Mouse (Mus musculus) hindbrain, embryonic 16.5 days (tissue): ENCODE measurements around the gene Sod1. TPM values are rescaled to one million over a fixed set of nuclear protein-coding genes. Genes with fewer than 3 reads are reported as not detected.

Experiments used
- ATAC-seq: fragments of 200-750 bp; cut with Nextera tagmentation; 2 replicates; pipeline ENCODE4 v1.8.0; 2017; ENCODE audit warnings: moderate TSS enrichment, moderate library complexity
- H3K27ac ChIP-seq: fragments of 300-500 bp; sonication (generic); 2 replicates; pipeline ENCODE4 v1.5.1; 2014; ENCODE audit warnings: low read depth, mild to moderate bottlenecking, control low read depth, low read length, moderate library complexity
- H3K27me3 ChIP-seq: fragments of 300-500 bp; sonication (generic); replicated peaks from 2 replicates; pipeline ENCODE4 v1.6.1; 2014; ENCODE audit warnings: low read length; ENCODE audit not compliant: control insufficient read depth, insufficient read depth
- H3K36me3 ChIP-seq: fragments of 300-500 bp; sonication (generic); 2 replicates; pipeline ENCODE4 v1.6.1; 2014; ENCODE audit warnings: mild to moderate bottlenecking, low read length, moderate library complexity, mixed read lengths; ENCODE audit not compliant: control insufficient read depth, insufficient read depth
- H3K4me1 ChIP-seq: fragments of 300-500 bp; sonication (generic); 2 replicates; pipeline ENCODE4 v1.6.1; 2014; ENCODE audit warnings: low read depth, low read length; ENCODE audit not compliant: control insufficient read depth, insufficient read depth
- H3K4me2 ChIP-seq: fragments of 300-500 bp; sonication (generic); 2 replicates; pipeline ENCODE4 v1.6.1; 2014; ENCODE audit warnings: mild to moderate bottlenecking, low read length, control low read depth, moderate library complexity
- H3K4me3 ChIP-seq: fragments of 300-500 bp; sonication (generic); 2 replicates; pipeline ENCODE4 v1.5.1; 2014; ENCODE audit warnings: mild to moderate bottlenecking, low read length, control low read depth, moderate library complexity
- H3K9ac ChIP-seq: fragments of 300-500 bp; sonication (generic); 2 replicates; pipeline ENCODE4 v1.6.1; 2014; ENCODE audit warnings: low read depth, mild to moderate bottlenecking, control low read depth, low read length, moderate library complexity
- H3K9me3 ChIP-seq: fragments of 300-500 bp; sonication (generic); 2 replicates; pipeline ENCODE4 v1.6.1; 2014; ENCODE audit warnings: mild to moderate bottlenecking, low read length, moderate library complexity; ENCODE audit not compliant: control insufficient read depth
- WGBS: fragments of 180-500 bp; shearing (Covaris S2); extraction: QIAGEN DNeasy Blood & Tissue Kit; methylation state at CpG from one replicate; pipeline ENCODE4 v1.1.7; 2014; 5-methylcytosine and 5-hydroxymethylcytosine counted together
- polyA plus RNA-seq: library from polyadenylated mRNA; unstranded; fragments of >200 nt; fragmentation: Nextera tagmentation; extraction: Ambion mirVana; gene quantifications from 2 replicates; pipeline ENCODE4 v1.2.1, GENCODE M21; 2015

Sod1 gene
- polyA plus RNA-seq, 1 experiment from 2014 or later: 942 TPM

DNA sequence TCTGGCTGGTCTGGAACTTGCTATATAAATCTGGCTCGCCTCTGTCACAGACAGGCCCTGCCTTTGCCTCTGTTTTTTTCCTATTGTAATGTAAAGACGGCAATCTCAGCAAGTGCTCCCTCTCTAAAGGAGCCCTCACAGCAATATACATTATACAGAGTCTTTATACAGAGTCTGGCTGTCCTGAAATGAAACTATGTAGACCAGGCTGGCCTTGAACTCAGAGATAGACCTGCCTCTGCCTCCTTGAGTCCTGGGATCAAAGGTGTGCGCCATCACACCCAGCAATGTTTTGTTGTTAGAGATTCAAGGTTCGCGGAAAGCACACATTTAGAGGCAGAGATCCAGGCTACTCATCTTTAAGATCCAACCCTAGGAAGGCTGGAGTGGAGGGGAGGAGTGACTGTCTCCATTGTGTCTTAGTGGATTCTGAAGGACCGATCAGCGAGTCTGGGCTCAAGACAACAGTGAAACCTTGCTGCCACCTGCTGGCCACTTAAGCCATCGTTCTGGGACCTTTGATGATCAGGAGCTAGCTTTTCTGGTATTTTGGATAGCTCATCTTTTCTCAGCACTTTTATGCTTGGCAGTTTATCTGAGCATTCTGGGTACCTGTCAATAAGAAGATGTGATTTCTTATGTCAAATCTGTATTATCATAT, 34.5 kb upstream of the Sod1 start:
- H3K4me2 ChIP-seq: no peak overlapping the region
- no peak overlapping the region for H3K9ac ChIP-seq
- ATAC-seq: peak; percentile 79
- no peaks in the 10 kb centered on the region for H3K36me3 ChIP-seq
- H3K4me3 ChIP-seq: no peak overlapping the region
- H3K27me3 ChIP-seq: no peaks in the 10 kb centered on the region
- no peaks in the 10 kb centered on the region for H3K9me3 ChIP-seq
- H3K4me1 ChIP-seq: no peaks in the 10 kb centered on the region
- 38% methylated on average over 8 of the region's 8 CpGs for WGBS
- H3K27ac ChIP-seq: no peak overlapping the region

DNA sequence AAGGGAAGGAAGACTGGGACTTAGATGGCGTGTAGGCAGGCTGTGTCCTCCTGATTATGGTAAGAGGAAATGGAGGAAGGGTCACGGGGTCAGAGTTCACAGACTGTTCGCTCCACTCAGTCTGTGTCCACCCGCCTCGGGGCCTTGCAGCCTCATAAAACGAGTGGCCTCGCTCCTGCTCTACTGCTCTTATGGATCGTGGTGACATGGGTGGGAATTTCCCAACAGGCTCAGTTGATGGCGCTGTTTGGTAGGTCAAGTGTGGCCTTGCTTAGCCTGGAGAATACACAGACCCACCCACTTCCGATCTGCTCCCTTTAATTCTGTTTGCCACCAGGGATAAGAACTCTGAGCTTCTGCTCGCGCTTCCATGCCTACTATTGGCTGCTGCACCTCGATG, 33.1 kb upstream of the Sod1 start:
- Histone ChIP-seq H3K36me3 (no peaks in the 10 kb centered on the region), H3K4me1 (no peaks in the 10 kb centered on the region), H3K4me2 (no peak overlapping the region), H3K4me3 (no peak overlapping the region), H3K9me3 (no peaks in the 10 kb centered on the region), H3K27me3 (no peaks in the 10 kb centered on the region), H3K27ac (no peak overlapping the region), H3K9ac (no peak overlapping the region; the same call in 1 of the 2 replicates)
- ATAC-seq: 0 out of 2 replicates have a peak, but pooled peaks have one; percentile 22
- 40% methylated on average over 13 of the region's 13 CpGs for WGBS

DNA sequence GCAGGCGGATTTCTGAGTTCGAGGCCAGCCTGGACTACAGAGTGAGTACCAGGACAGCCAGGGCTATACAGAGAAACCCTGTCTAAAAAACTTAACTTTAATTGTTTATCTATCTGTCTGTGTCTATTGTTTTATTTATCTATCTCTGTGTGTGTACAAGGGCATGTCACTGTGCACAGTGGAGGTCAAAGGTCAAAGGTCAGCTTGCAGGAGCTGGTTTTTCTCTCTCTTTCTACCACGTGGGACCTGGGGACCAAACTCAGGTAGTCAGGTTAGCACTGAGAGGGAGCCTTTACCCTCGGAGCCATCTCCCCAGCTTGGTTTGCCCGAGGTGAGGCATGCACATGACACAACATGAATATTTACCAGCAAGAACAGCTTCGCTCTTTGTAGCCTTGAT, 29.3 kb upstream of the Sod1 start:
- Histone ChIP-seq H3K27me3 (no peaks in the 10 kb centered on the region), H3K4me3 (no peak overlapping the region), H3K4me1 (no peaks in the 10 kb centered on the region), H3K36me3 (no peaks in the 10 kb centered on the region), H3K27ac (no peak overlapping the region), H3K4me2 (no peak overlapping the region), H3K9me3 (no peaks in the 10 kb centered on the region), H3K9ac (no peak overlapping the region)
- ATAC-seq: no peak
- WGBS: 71% methylated on average over 6 of the region's 6 CpGs

DNA sequence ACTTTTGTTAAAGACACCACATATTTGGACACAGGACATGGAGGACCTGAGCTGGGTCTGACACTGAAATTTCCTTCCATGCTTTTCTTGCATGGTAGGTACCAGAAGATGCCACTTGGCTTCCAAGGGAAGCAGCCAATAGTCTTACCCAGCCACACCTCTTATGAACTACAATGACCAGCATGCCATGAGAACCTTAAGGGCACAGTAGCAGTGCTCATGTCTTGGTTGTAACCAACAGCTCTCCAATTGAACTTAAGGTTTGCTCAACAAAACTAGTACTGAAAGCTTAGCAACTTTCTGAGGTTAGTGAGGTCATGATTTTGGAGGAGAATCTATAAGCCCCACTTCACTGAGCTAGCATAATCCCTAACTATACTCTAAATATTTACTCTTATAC, 26.8 kb upstream of the Sod1 start:
- H3K4me1 ChIP-seq: peaks cover 4% of the 10 kb centered on the region
- H3K9me3 ChIP-seq: no peaks in the 10 kb centered on the region
- no peak for ATAC-seq
- no peak overlapping the region for H3K4me3 ChIP-seq
- H3K4me2 ChIP-seq: no peak overlapping the region
- no peak overlapping the region for H3K9ac ChIP-seq
- H3K27ac ChIP-seq: no peak overlapping the region
- no peaks in the 10 kb centered on the region for H3K27me3 ChIP-seq
- H3K36me3 ChIP-seq: no peaks in the 10 kb centered on the region

DNA sequence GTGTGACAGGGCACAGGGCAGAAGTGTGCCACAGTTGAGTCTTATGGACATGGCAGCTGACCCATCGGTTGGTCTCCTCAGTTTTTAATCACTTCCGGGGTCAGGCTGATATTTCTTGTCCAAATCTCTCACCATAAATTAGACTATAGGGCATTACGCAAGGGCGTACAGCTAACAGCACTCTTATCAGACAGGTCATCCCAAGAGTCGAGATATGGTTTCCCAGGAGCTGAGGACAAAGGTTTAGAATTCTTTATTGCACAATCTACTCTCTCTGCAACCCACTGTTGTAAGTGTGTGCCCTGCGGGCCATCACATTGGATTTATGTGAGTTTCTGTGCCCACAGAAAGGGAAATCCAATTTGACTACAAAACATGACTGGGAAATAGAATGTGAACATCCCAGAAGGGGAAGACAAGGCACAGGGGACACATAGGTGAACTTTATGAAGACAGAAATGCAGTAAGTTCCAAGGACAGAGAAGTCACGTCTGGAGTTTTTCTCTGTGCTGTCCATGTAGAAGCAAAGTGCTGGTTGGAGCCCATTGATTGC, 23.8 kb upstream of the Sod1 start:
- no peak overlapping the region for H3K4me3 ChIP-seq
- ATAC-seq: no peak
- no peaks in the 10 kb centered on the region for H3K9me3 ChIP-seq
- H3K27ac ChIP-seq: no peak overlapping the region; the same call in 1 of the 2 replicates
- 89% methylated on average over 7 of the region's 7 CpGs for WGBS
- no peaks in the 10 kb centered on the region for H3K27me3 ChIP-seq
- no peaks in the 10 kb centered on the region for H3K36me3 ChIP-seq
- H3K4me2 ChIP-seq: no peak overlapping the region; the same call in 1 of the 2 replicates
- peaks cover 4% of the 10 kb centered on the region for H3K4me1 ChIP-seq
- H3K9ac ChIP-seq: no peak overlapping the region

DNA sequence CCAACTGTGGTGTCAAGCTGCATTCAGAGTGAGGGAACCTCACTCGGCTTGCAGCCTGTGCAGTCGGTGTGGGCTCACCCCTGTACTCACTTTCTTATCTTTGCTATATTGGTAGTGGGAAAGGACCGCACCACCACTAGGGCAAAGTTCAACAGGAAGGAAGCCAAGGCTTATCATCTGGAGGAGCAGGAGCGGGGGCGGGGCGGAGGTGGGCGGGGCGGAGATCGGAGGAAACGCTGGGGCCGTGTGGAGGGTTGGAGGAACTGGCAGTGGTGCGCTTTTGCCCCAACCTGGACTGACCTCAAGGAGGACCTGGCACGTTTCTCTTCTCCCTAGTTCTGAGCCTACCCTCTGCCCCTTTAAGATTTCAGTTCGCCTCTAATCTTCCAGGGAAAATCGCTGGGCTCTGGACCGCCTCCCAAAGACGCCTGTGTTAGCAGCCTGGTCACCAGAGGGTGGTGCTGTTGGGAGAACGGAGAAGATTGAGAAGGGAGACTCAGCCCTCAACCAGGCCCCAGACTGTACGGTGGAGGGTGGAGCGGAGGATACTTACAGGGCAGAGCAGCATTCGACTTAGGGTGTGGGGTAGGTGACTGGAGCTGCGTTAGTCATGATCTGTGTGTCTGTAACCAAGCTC, 23.1 kb upstream of the Sod1 start:
- peak; percentile 91 for ATAC-seq
- H3K4me3 ChIP-seq: peak overlapping the region; percentile 46
- 3% methylated on average over 22 of the region's 22 CpGs for WGBS
- no peaks in the 10 kb centered on the region for H3K27me3 ChIP-seq
- H3K27ac ChIP-seq: peak overlapping the region; percentile 12; the same call in 1 of the 2 replicates
- peak overlapping the region; percentile 61 for H3K9ac ChIP-seq
- no peaks in the 10 kb centered on the region for H3K9me3 ChIP-seq
- peaks cover 4% of the 10 kb centered on the region for H3K4me1 ChIP-seq
- H3K36me3 ChIP-seq: no peaks in the 10 kb centered on the region
- peak overlapping the region; percentile 67 for H3K4me2 ChIP-seq

DNA sequence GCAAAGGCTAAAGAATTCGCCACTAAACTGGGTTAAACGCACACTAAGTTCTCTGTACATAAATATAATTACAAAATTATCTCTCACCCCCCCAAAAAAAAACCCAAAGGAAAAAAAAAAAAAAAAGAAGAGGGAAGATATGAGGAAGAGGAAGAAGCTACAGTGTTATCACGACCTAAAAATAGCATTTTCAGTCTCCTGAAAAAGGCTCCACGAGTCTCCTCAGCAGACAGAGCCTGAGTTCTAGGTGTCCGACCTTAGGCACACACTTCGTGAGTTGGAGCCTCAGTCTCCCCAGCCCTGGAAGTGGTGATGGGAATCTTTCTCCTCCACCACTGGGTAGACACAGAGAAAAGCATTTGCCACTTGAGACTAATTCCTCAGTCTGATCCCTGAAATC, 21.9 kb upstream of the Sod1 start:
- H3K4me3 ChIP-seq: no peak overlapping the region
- ATAC-seq: no peak
- peaks cover 4% of the 10 kb centered on the region for H3K4me1 ChIP-seq
- 92% methylated on average over 6 of the region's 6 CpGs for WGBS
- H3K9me3 ChIP-seq: no peaks in the 10 kb centered on the region
- H3K9ac ChIP-seq: no peak overlapping the region
- no peaks in the 10 kb centered on the region for H3K36me3 ChIP-seq
- H3K27me3 ChIP-seq: no peaks in the 10 kb centered on the region
- no peak overlapping the region for H3K27ac ChIP-seq
- H3K4me2 ChIP-seq: no peak overlapping the region

DNA sequence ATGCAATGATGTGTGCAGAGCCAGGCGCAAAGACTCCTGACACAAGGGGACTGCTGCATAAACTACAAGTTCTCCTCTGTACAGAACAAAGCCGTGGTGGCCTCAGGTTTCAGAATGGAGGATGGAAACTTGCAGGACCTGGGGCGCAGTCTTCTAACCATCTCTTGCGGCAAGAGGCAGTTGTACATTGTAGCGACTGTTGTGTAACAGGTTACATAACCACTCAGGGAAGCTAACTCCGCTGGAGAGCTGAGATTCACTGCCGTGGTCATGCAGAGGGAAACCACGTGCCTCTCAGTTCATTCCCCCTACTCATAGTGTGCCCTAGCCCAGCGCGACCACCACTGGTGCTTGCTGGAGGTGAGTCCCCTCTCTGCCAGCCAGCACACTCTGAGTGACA, 21.4 kb upstream of the Sod1 start:
- H3K27ac ChIP-seq: no peak overlapping the region
- no peaks in the 10 kb centered on the region for H3K36me3 ChIP-seq
- no peak overlapping the region for H3K4me2 ChIP-seq
- H3K27me3 ChIP-seq: no peaks in the 10 kb centered on the region
- no peak for ATAC-seq
- WGBS: 88% methylated on average over 10 of the region's 10 CpGs
- no peak overlapping the region for H3K4me3 ChIP-seq
- no peak overlapping the region for H3K9ac ChIP-seq
- peaks cover 4% of the 10 kb centered on the region for H3K4me1 ChIP-seq
- H3K9me3 ChIP-seq: no peaks in the 10 kb centered on the region

DNA sequence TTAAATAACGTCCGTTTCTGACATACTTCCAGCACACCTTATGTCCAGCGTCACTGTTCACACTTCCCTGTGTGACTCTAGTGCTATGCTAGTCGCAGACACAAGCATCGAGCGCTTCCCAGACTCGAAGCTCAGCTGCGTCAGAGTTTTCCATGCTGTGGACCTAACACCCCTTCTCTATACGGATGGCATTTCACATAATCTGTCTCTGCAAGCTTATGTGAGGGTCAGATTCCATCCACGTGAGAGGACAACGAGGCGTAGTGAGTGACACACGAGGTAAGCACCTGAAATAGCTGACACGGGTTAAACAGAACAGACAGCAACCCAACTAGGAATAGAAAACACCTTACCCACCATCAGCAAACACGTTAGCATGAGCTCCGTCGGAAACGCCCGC, 18.4 kb upstream of the Sod1 start:
- ATAC-seq: no peak
- WGBS: 75% methylated on average over 19 of the region's 19 CpGs
- H3K4me1 ChIP-seq: peaks cover 4% of the 10 kb centered on the region
- no peak overlapping the region for H3K4me2 ChIP-seq
- H3K9ac ChIP-seq: no peak overlapping the region
- H3K4me3 ChIP-seq: no peak overlapping the region
- no peaks in the 10 kb centered on the region for H3K9me3 ChIP-seq
- H3K27me3 ChIP-seq: no peaks in the 10 kb centered on the region
- H3K36me3 ChIP-seq: no peaks in the 10 kb centered on the region
- H3K27ac ChIP-seq: no peak overlapping the region
